Mouse (Mus musculus) limb, embryonic 14.5 days (tissue): Measurements from ENCODE around the gene Psma5. TPM values are rescaled to one million over a fixed set of nuclear protein-coding genes. Genes with fewer than 3 reads are reported as not detected.

Experiments used
- ATAC-seq: fragments of 200-750 bp; cut with Nextera tagmentation; 2 replicates; pipeline ENCODE4 v1.8.0; 2017; ENCODE audit warnings: low read depth, moderate number of reproducible peaks, moderate TSS enrichment; ENCODE audit not compliant: low FRiP score
- DNase-seq: peaks from one replicate; pipeline ENCODE4 v3.0.0-alpha.2; 2015; ENCODE audit warnings: low spot score
- H3K27ac ChIP-seq: fragments of 300-500 bp; sonication (generic); replicated peaks from 2 replicates; pipeline ENCODE4 v1.5.1; 2014; ENCODE audit warnings: low read depth, mild to moderate bottlenecking, low read length, moderate library complexity, mixed read lengths
- H3K27me3 ChIP-seq: fragments of 300-500 bp; sonication (generic); 2 replicates; pipeline ENCODE4 v1.6.1; 2014; ENCODE audit warnings: low read length, mixed read lengths; ENCODE audit not compliant: control insufficient read depth, insufficient read depth
- H3K36me3 ChIP-seq: fragments of 300-500 bp; sonication (generic); 2 replicates; pipeline ENCODE4 v1.6.1; 2014; ENCODE audit warnings: mild to moderate bottlenecking, low read length, moderate library complexity, mixed read lengths; ENCODE audit not compliant: control insufficient read depth, insufficient read depth
- H3K4me1 ChIP-seq: fragments of 300-500 bp; sonication (generic); 2 replicates; pipeline ENCODE4 v1.6.1; 2014; ENCODE audit warnings: antibody characterized with exemption, low read length, mixed read lengths; ENCODE audit not compliant: control insufficient read depth, insufficient read depth
- H3K4me2 ChIP-seq: fragments of 300-500 bp; sonication (generic); replicated peaks from 2 replicates; pipeline ENCODE4 v1.6.1; 2014; ENCODE audit warnings: low read depth, mild to moderate bottlenecking, low read length, moderate library complexity; ENCODE audit not compliant: severe bottlenecking
- H3K4me3 ChIP-seq: fragments of 300-500 bp; sonication (generic); replicated peaks from 2 replicates; pipeline ENCODE4 v1.5.1; 2014; ENCODE audit warnings: low read length
- H3K9ac ChIP-seq: fragments of 300-500 bp; sonication (generic); 2 replicates; pipeline ENCODE4 v1.6.1; 2014; ENCODE audit warnings: mild to moderate bottlenecking, low read depth, low read length, moderate library complexity; ENCODE audit not compliant: severe bottlenecking
- H3K9me3 ChIP-seq: fragments of 300-500 bp; sonication (generic); 2 replicates; pipeline ENCODE4 v1.6.1; 2016; ENCODE audit warnings: low read length; ENCODE audit not compliant: control insufficient read depth
- POLR2A ChIP-seq: fragments of 200-500 bp; IDR thresholded peaks from 2 replicates; pipeline ENCODE4 v1.8.0; 2012; ENCODE audit warnings: inconsistent platforms, mild to moderate bottlenecking, moderate library complexity, borderline replicate concordance; ENCODE audit not compliant: insufficient read depth, insufficient read length; ENCODE audit errors: extremely low read depth
- WGBS: fragments of 180-500 bp; shearing (Covaris S2); extraction: QIAGEN DNeasy Blood & Tissue Kit; methylation state at CpG from one replicate; pipeline ENCODE4 v1.1.7; 2014; 5-methylcytosine and 5-hydroxymethylcytosine counted together
- polyA plus RNA-seq, 2 experiments: library from polyadenylated mRNA; depleted of rRNA in 1 of 2; stranded (reverse) in 1 of 2; unstranded in 1 of 2; fragments of >200 nt; fragmentation: Nextera tagmentation in 1 of 2; extraction: Ambion mirVana in 1 of 2; gene quantifications; 2 replicates each; pipeline versions ENCODE4 v1.2.1 to v1.2.3; 2012 to 2014

Psma5 gene
- polyA plus RNA-seq, 2 experiments, result 177 to 312 TPM

DNA sequence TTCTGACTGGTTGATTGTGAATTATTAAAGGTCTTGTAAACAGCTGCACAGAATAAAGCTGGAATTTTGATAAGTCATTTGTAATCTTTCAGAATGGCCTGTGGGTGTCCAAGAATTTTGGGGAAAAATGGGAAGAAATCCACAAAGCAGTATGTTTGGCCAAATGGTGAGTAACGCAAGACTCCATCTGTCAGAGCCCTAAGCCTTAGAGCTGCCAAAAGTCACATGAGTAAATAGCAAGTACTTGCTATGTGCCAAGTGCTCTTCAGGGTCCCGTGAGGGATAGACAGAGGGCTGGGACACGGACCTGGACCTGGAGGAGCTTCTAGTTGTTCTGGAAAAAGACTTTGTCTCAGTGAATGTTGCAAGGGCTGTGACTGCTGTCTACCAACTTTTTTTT lies 71.2 kb downstream of the Psma5 start:
- DNase-seq (no peak), ATAC-seq (no peak)
- Histone ChIP-seq H3K36me3 (peaks cover 25% of the 10 kb centered on the region), H3K9me3 (no peaks in the 10 kb centered on the region), H3K4me1 (peaks cover 10% of the 10 kb centered on the region), H3K4me2 (no peak overlapping the region), H3K27ac (0 out of 2 replicates have a peak overlapping the region, but pooled peaks have one; percentile 68), H3K27me3 (no peaks in the 10 kb centered on the region), H3K9ac (no peak overlapping the region), H3K4me3 (no peak overlapping the region)
- no peak for TF ChIP-seq POLR2A
- 73% methylated on average over 3 of the region's 3 CpGs for WGBS

DNA sequence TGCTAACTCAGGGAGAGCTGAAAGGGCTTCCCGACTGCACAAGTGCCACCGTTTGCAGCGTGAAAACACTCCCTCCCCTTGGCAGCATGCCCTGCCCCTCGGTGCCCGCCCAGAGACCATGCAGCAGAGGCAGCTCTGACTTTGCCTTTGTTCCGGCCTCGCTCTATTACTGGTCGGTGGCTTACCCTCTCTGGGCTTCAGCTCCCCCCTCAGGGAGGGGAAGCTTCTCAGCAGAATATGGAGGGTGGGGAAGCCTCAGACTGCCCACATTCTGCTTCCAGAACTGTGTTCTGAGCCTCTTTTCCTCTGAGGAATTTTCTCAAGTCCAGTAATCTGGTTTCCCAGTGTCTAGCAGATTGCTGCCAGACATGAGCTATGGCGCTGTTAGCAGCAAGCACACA lies 71.7 kb downstream of the Psma5 start:
- Histone ChIP-seq H3K4me3 (no peak overlapping the region), H3K4me1 (peaks cover 10% of the 10 kb centered on the region), H3K27ac (peak overlapping the region; percentile 68), H3K9me3 (no peaks in the 10 kb centered on the region), H3K9ac (peak overlapping the region; percentile 28; the same call in 1 of the 2 replicates), H3K36me3 (peaks cover 30% of the 10 kb centered on the region), H3K27me3 (no peaks in the 10 kb centered on the region), H3K4me2 (no peak overlapping the region)
- DNase-seq (no peak), ATAC-seq (no peak)
- TF ChIP-seq POLR2A, result no peak
- WGBS, result 60% methylated on average over 9 of the region's 9 CpGs

Other genes starting within 250 kb of the Psma5 start
- gene Gstm1, start 239.0 kb upstream of the Psma5 start, polyA plus RNA-seq (2012; rRNA removed), result 31.6 and 43.9 TPM in 2 replicates
- gene Gstm1, start 239.0 kb upstream of the Psma5 start, polyA plus RNA-seq (2014; fragmentation: Nextera tagmentation; extraction: Ambion mirVana), result 56.0 and 59.3 TPM in 2 replicates
- 14.4 and 14.5 TPM in 2 replicates for gene Gstm4, start 212.0 kb upstream of the Psma5 start, polyA plus RNA-seq (2012; rRNA removed)
- 14.4 and 16.2 TPM in 2 replicates for gene Gstm4, start 212.0 kb upstream of the Psma5 start, polyA plus RNA-seq (2014; fragmentation: Nextera tagmentation; extraction: Ambion mirVana)
- 116 and 161 TPM in 2 replicates for gene Ampd2, start 170.3 kb upstream of the Psma5 start, polyA plus RNA-seq (2012; rRNA removed)
- gene Ampd2, start 170.3 kb upstream of the Psma5 start, polyA plus RNA-seq (2014; fragmentation: Nextera tagmentation; extraction: Ambion mirVana), result 35.8 and 38.7 TPM in 2 replicates
- gene Gnat2, start 164.1 kb upstream of the Psma5 start, polyA plus RNA-seq (2012; rRNA removed), result 0.70 and 0.88 TPM in 2 replicates
- gene Gnat2, start 164.1 kb upstream of the Psma5 start, polyA plus RNA-seq (2014; fragmentation: Nextera tagmentation; extraction: Ambion mirVana), result 0.70 and 0.91 TPM in 2 replicates
- gene Gnai3, start 110.8 kb upstream of the Psma5 start, polyA plus RNA-seq (2012; rRNA removed), result 81.8 and 89.8 TPM in 2 replicates
- 165 and 166 TPM in 2 replicates for gene Gnai3, start 110.8 kb upstream of the Psma5 start, polyA plus RNA-seq (2014; fragmentation: Nextera tagmentation; extraction: Ambion mirVana)
- gene Gpr61, start 102.0 kb upstream of the Psma5 start, polyA plus RNA-seq (2012; rRNA removed), result 0.20 and 0.26 TPM in 2 replicates
- 0.10 and 0.14 TPM in 2 replicates for gene Gpr61, start 102.0 kb upstream of the Psma5 start, polyA plus RNA-seq (2014; fragmentation: Nextera tagmentation; extraction: Ambion mirVana)
- gene Amigo1, start 70.6 kb upstream of the Psma5 start, polyA plus RNA-seq (2012; rRNA removed), result 11.3 and 14.8 TPM in 2 replicates
- gene Amigo1, start 70.6 kb upstream of the Psma5 start, polyA plus RNA-seq (2014; fragmentation: Nextera tagmentation; extraction: Ambion mirVana), result 5.4 and 5.7 TPM in 2 replicates
- 3.8 and 5.0 TPM in 2 replicates for gene Cyb561d1, start 55.7 kb upstream of the Psma5 start, polyA plus RNA-seq (2012; rRNA removed)
- 1.7 and 2.0 TPM in 2 replicates for gene Cyb561d1, start 55.7 kb upstream of the Psma5 start, polyA plus RNA-seq (2014; fragmentation: Nextera tagmentation; extraction: Ambion mirVana)
- gene Atxn7l2, start 46.0 kb upstream of the Psma5 start, polyA plus RNA-seq (2012; rRNA removed), result 37.0 and 45.2 TPM in 2 replicates
- gene Atxn7l2, start 46.0 kb upstream of the Psma5 start, polyA plus RNA-seq (2014; fragmentation: Nextera tagmentation; extraction: Ambion mirVana), result 22.9 and 23.7 TPM in 2 replicates
- 3.7 and 4.0 TPM in 2 replicates for gene Sypl2, start 30.3 kb upstream of the Psma5 start, polyA plus RNA-seq (2012; rRNA removed)
- 2.1 and 2.7 TPM in 2 replicates for gene Sypl2, start 30.3 kb upstream of the Psma5 start, polyA plus RNA-seq (2014; fragmentation: Nextera tagmentation; extraction: Ambion mirVana)
- gene Sort1, start 27.2 kb downstream of the Psma5 start, polyA plus RNA-seq (2012; rRNA removed), result 30.4 and 35.6 TPM in 2 replicates
- gene Sort1, start 27.2 kb downstream of the Psma5 start, polyA plus RNA-seq (2014; fragmentation: Nextera tagmentation; extraction: Ambion mirVana), result 17.9 and 19.1 TPM in 2 replicates
- gene Mybphl, start 108.0 kb downstream of the Psma5 start, polyA plus RNA-seq (2012; rRNA removed), result not detected in 2 replicates
- not detected in 2 replicates for gene Mybphl, start 108.0 kb downstream of the Psma5 start, polyA plus RNA-seq (2014; fragmentation: Nextera tagmentation; extraction: Ambion mirVana)
- gene Psrc1, start 126.9 kb downstream of the Psma5 start, polyA plus RNA-seq (2012; rRNA removed), result 86.7 and 91.5 TPM in 2 replicates
- 38.0 and 39.1 TPM in 2 replicates for gene Psrc1, start 126.9 kb downstream of the Psma5 start, polyA plus RNA-seq (2014; fragmentation: Nextera tagmentation; extraction: Ambion mirVana)
- gene Celsr2, start 158.6 kb downstream of the Psma5 start, polyA plus RNA-seq (2012; rRNA removed), result 18.9 and 23.3 TPM in 2 replicates
- 10.5 and 15.5 TPM in 2 replicates for gene Celsr2, start 158.6 kb downstream of the Psma5 start, polyA plus RNA-seq (2014; fragmentation: Nextera tagmentation; extraction: Ambion mirVana)
- 52.4 and 80.2 TPM in 2 replicates for gene Sars, start 188.3 kb downstream of the Psma5 start, polyA plus RNA-seq (2012; rRNA removed)
- gene Sars, start 188.3 kb downstream of the Psma5 start, polyA plus RNA-seq (2014; fragmentation: Nextera tagmentation; extraction: Ambion mirVana), result 108 and 118 TPM in 2 replicates